Mouse (Mus musculus) liver, adult 2 months (tissue): ENCODE measurements around the gene Olfr1140.

ENCODE experiments used
- CTCF ChIP-seq: fragments of 200-500 bp; IDR thresholded peaks from 2 replicates; pipeline ENCODE4 v1.5.1; 2011; ENCODE audit warnings: low read depth, low read length, control low read depth
- POLR2A ChIP-seq: fragments of 200-500 bp; IDR thresholded peaks from 2 replicates; pipeline ENCODE4 v1.6.1; 2011; ENCODE audit warnings: low read length, control low read depth; ENCODE audit not compliant: insufficient read depth; ENCODE audit errors: extremely low read depth

DNA sequence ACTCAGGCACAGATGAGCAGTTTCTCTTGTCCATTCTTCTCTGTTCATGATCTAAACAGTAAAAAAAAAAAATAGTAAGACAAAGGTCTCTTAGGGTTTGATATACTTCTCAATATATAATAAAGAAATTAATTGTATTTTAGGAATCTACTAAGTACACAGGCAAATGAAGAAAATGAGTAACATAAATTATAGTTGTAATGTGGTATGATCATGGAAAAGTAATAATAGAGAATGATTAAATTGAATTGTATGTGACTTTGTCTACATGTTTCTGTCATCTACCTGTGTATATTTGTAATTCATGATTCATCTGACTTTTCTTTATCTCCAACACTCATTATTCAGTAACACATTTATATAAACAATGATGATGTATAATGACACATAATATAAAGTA lies 49.7 kb upstream of the Olfr1140 start, which contains the start of gene Olfr1136:
- TF ChIP-seq CTCF, result no peak
- TF ChIP-seq POLR2A, result no peak
